Mouse (Mus musculus): ENCODE results near the gene Cmc4. TPM values are rescaled to one million over a fixed set of nuclear protein-coding genes. Genes with fewer than 3 reads are reported as not detected.

Gene Cmc4
- 10 to 100 TPM; 13.9 to 14.2 TPM for total RNA-seq (2023)

DNA sequence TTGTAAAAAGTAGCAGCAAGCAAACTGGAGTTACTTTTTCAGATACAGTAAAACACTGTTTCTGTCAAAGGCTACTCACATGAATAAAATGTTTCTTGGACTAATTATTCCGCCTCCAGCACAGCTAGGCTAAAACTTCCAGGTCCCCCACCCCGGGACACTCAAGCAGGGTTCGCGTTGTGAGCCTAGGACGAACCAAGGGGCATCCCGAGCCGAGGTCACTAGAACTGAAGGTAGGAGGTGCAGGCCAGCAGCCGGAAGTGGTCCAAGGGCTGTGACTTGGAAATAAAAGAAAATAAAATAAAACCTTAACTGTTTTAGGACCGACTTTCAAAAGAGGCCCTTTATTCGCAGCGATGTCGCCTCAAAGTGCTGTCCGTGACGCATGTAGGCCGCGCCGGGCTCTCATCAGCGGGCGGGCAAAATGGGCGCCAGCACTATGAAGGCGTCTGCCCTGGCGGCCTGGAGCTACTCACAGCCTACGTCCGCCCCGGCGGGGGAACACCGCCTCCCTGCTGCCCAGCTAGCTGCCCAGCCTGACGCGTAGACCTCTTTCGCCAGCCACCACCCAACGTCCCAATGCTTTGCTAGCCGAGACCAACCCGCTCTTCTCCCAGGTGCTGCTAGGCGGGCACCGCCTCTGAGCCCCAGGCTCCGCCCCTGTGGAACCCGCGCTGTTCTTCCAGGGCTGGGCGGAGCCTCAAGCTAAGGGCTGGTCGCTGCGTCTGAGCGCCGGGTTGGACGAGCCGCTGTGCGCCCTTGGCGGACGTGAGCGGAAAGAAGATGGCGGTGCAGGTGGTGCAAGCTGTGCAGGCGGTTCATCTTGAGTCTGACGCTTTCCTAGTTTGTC, at the start of gene Cmc4, which contains the start of the genes Mtcp1 and Brcc3:
TSS of gene Cmc4 (minus strand) at position 649 of the 850 bp plus-strand sequence.
TSS of gene Mtcp1 (minus strand) at position 653 of the 850 bp plus-strand sequence.
TSS of gene Brcc3 (plus strand) at position 693 of the 850 bp plus-strand sequence.

DNA sequence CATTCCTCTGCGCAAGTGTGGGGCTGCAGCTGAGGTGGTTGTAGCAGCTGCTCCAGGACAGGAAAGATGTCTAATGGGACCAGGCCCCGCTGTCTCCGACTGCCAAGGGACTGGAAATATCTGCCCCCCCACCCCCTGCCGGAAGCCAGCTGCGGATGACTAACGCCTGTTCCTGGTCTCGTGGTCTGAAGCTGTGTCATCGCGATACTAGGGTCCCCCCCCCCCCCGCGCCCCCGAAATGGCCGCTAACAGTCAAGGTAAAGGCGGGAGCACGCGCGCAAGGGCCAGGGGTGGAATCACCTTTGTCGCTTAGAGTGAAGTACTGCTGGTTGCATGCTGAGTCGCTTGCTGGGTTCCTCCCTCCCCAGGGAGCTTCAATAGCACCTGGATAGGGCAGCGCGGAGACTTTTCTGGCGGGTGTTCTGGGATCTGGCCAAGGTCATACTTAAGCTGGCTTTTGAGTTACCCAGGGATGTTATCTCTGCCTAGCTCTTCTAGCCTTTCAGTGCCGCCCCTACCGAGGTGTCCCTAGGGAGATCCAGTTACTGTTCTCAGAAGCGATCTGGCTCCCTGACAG, 34.1 kb downstream of the Cmc4 start, which contains the start of the genes Fundc2 and F8:
TSS of gene Fundc2 (plus strand) at position 205 of the 577 bp plus-strand sequence.
TSS of gene F8 (minus strand) at position 421 of the 577 bp plus-strand sequence.

Other genes starting within 250 kb of the Cmc4 start
- 10 to 100 TPM; 21.2 to 33.8 TPM for gene Fundc2, start 34.2 kb downstream of the Cmc4 start, total RNA-seq (2023)
- gene F8, start 34.0 kb downstream of the Cmc4 start, total RNA-seq (2023), result under 1 TPM; 0.30 to 0.47 TPM
- gene Mtcp1, start within 50 bp of the Cmc4 start, total RNA-seq (2023), result 10 to 100 TPM; 14.0 to 17.3 TPM
- 10 to 100 TPM; 29.5 to 32.8 TPM for gene Brcc3, start within 50 bp of the Cmc4 start, total RNA-seq (2023)
- 10 to 100 TPM; 67.4 to 76.3 TPM for gene Vbp1, start 97.7 kb upstream of the Cmc4 start, total RNA-seq (2023)
- gene Rab39b, start 161.6 kb upstream of the Cmc4 start, total RNA-seq (2023), result under 1 TPM; 0.15 to 0.20 TPM

Data from T-cell, adult 66 days (primary cell).